Mouse (Mus musculus): Measurements from ENCODE around the gene Snx9. TPM values are rescaled to one million over a fixed set of nuclear protein-coding genes. Genes with fewer than 3 reads are reported as not detected.

Snx9 gene
- polyA plus RNA-seq, 1 experiment from 2014 or later = 12.9 TPM

- Histone ChIP-seq H3K27me3 (ENCODE audit: poor library complexity, severe bottlenecking) (peaks cover 8% of the 10 kb centered on the region), H3K36me3 (replicated peaks) (no peaks in the 10 kb centered on the region), H3K27ac (no peak overlapping the region), H3K4me3 (no peak overlapping the region), H3K4me1 (peaks cover 7% of the 10 kb centered on the region), H3K9me3 (no peaks in the 10 kb centered on the region)
- DNase-seq (ENCODE audit: extremely low spot score, low spot score) = no peak
- WGBS = 65% methylated on average over 2 of the region's 2 CpGs
Observed at GRCm38 (mm10) chr17:5956350-5957000, 115.3 kb downstream of the Snx9 start.

- H3K9me3 ChIP-seq = no peaks in the 10 kb centered on the region
- no peak overlapping the region for H3K27ac ChIP-seq
- H3K4me1 ChIP-seq = peaks cover 7% of the 10 kb centered on the region
- WGBS = 74% methylated on average over 3 of the region's 3 CpGs
- H3K36me3 ChIP-seq (replicated peaks) = no peaks in the 10 kb centered on the region
- DNase-seq (ENCODE audit: extremely low spot score, low spot score) = no peak
- H3K4me3 ChIP-seq = no peak overlapping the region
- peaks cover 8% of the 10 kb centered on the region for H3K27me3 ChIP-seq (ENCODE audit: poor library complexity, severe bottlenecking)
Observed at GRCm38 (mm10) chr17:5957097-5957496, 116.0 kb downstream of the Snx9 start.

GRCm38 (mm10) chr17:5958229-5958628, 117.1 kb downstream of the Snx9 start:
- H3K27me3 ChIP-seq (ENCODE audit: poor library complexity, severe bottlenecking) = peaks cover 8% of the 10 kb centered on the region
- DNase-seq (ENCODE audit: extremely low spot score, low spot score) = no peak
- peaks cover 7% of the 10 kb centered on the region for H3K4me1 ChIP-seq
- peaks cover 7% of the 10 kb centered on the region; the same call in 1 of the 2 replicates for H3K9me3 ChIP-seq
- H3K27ac ChIP-seq = no peak overlapping the region
- H3K36me3 ChIP-seq (replicated peaks) = no peaks in the 10 kb centered on the region
- WGBS = 93% methylated on average over 5 of the region's 5 CpGs
- no peak overlapping the region for H3K4me3 ChIP-seq

GRCm38 (mm10) chr17:5958636-5959035, 117.5 kb downstream of the Snx9 start:
- Histone ChIP-seq H3K27ac (no peak overlapping the region), H3K27me3 (ENCODE audit: poor library complexity, severe bottlenecking) (peaks cover 8% of the 10 kb centered on the region), H3K36me3 (replicated peaks) (no peaks in the 10 kb centered on the region), H3K9me3 (peaks cover 7% of the 10 kb centered on the region; the same call in 1 of the 2 replicates), H3K4me3 (no peak overlapping the region), H3K4me1 (peaks cover 7% of the 10 kb centered on the region)
- DNase-seq (ENCODE audit: extremely low spot score, low spot score) = no peak
- WGBS = 82% methylated on average over 10 of the region's 10 CpGs

- Histone ChIP-seq H3K27ac (no peak overlapping the region), H3K4me3 (no peak overlapping the region), H3K9me3 (peaks cover 7% of the 10 kb centered on the region; the same call in 1 of the 2 replicates), H3K36me3 (replicated peaks) (no peaks in the 10 kb centered on the region), H3K27me3 (ENCODE audit: poor library complexity, severe bottlenecking) (peaks cover 8% of the 10 kb centered on the region), H3K4me1 (peaks cover 7% of the 10 kb centered on the region)
- WGBS = 80% methylated on average over 7 of the region's 7 CpGs
- no peak for DNase-seq (ENCODE audit: extremely low spot score, low spot score)
Observed at GRCm38 (mm10) chr17:5959096-5959495, 118.0 kb downstream of the Snx9 start.

GRCm38 (mm10) chr17:5959802-5960201, 118.7 kb downstream of the Snx9 start:
- no peak overlapping the region for H3K4me3 ChIP-seq
- H3K27ac ChIP-seq = 0 out of 2 replicates have a peak overlapping the region, but pooled peaks have one; percentile 15
- H3K27me3 ChIP-seq (ENCODE audit: poor library complexity, severe bottlenecking) = peaks cover 8% of the 10 kb centered on the region
- H3K36me3 ChIP-seq (replicated peaks) = no peaks in the 10 kb centered on the region
- DNase-seq (ENCODE audit: extremely low spot score, low spot score) = no peak
- WGBS = 66% methylated on average over 9 of the region's 9 CpGs
- H3K9me3 ChIP-seq = peaks cover 7% of the 10 kb centered on the region; the same call in 1 of the 2 replicates
- H3K4me1 ChIP-seq = peaks cover 7% of the 10 kb centered on the region

GRCm38 (mm10) chr17:5963766-5964165, 122.6 kb downstream of the Snx9 start:
- Histone ChIP-seq H3K4me3 (no peak overlapping the region), H3K9me3 (peaks cover 7% of the 10 kb centered on the region; the same call in 1 of the 2 replicates), H3K27ac (no peak overlapping the region), H3K27me3 (ENCODE audit: poor library complexity, severe bottlenecking) (peaks cover 6% of the 10 kb centered on the region), H3K4me1 (peaks cover 13% of the 10 kb centered on the region), H3K36me3 (replicated peaks) (no peaks in the 10 kb centered on the region)
- WGBS = 89% methylated on average over 8 of the region's 8 CpGs
- no peak for DNase-seq (ENCODE audit: extremely low spot score, low spot score)

- H3K27ac ChIP-seq = no peak overlapping the region
- H3K9me3 ChIP-seq = peaks cover 7% of the 10 kb centered on the region; the same call in 1 of the 2 replicates
- WGBS = 68% methylated on average over 9 of the region's 9 CpGs
- 0 out of 2 replicates have a peak, but pooled peaks cover 6% of the 10 kb centered on the region for H3K4me1 ChIP-seq
- H3K36me3 ChIP-seq (replicated peaks) = no peaks in the 10 kb centered on the region
- no peak overlapping the region for H3K4me3 ChIP-seq
- DNase-seq (ENCODE audit: extremely low spot score, low spot score) = no peak
- no peaks in the 10 kb centered on the region for H3K27me3 ChIP-seq (ENCODE audit: poor library complexity, severe bottlenecking)
Observed at GRCm38 (mm10) chr17:5965084-5965781, 124.1 kb downstream of the Snx9 start.

- Histone ChIP-seq H3K9me3 (peaks cover 7% of the 10 kb centered on the region; the same call in 1 of the 2 replicates), H3K27ac (no peak overlapping the region), H3K36me3 (replicated peaks) (no peaks in the 10 kb centered on the region), H3K4me1 (0 out of 2 replicates have a peak, but pooled peaks cover 6% of the 10 kb centered on the region), H3K4me3 (no peak overlapping the region), H3K27me3 (ENCODE audit: poor library complexity, severe bottlenecking) (no peaks in the 10 kb centered on the region)
- no peak for DNase-seq (ENCODE audit: extremely low spot score, low spot score)
- 84% methylated on average over 5 of the region's 5 CpGs for WGBS
Observed at GRCm38 (mm10) chr17:5966706-5967105, 125.6 kb downstream of the Snx9 start.

- Histone ChIP-seq H3K27me3 (ENCODE audit: poor library complexity, severe bottlenecking) (no peaks in the 10 kb centered on the region), H3K4me1 (0 out of 2 replicates have a peak, but pooled peaks cover 6% of the 10 kb centered on the region), H3K4me3 (no peak overlapping the region), H3K27ac (no peak overlapping the region), H3K9me3 (no peaks in the 10 kb centered on the region), H3K36me3 (replicated peaks) (no peaks in the 10 kb centered on the region)
- WGBS = 63% methylated on average over 6 of the region's 6 CpGs
- DNase-seq (ENCODE audit: extremely low spot score, low spot score) = no peak
Observed at GRCm38 (mm10) chr17:5968562-5968961, 127.4 kb downstream of the Snx9 start.

- 0 out of 2 replicates have a peak, but pooled peaks cover 6% of the 10 kb centered on the region for H3K4me1 ChIP-seq
- WGBS = 84% methylated on average over 3 of the region's 3 CpGs
- no peaks in the 10 kb centered on the region for H3K36me3 ChIP-seq (replicated peaks)
- no peaks in the 10 kb centered on the region for H3K27me3 ChIP-seq (ENCODE audit: poor library complexity, severe bottlenecking)
- no peak for DNase-seq (ENCODE audit: extremely low spot score, low spot score)
- H3K27ac ChIP-seq = no peak overlapping the region
- no peaks in the 10 kb centered on the region for H3K9me3 ChIP-seq
- no peak overlapping the region for H3K4me3 ChIP-seq
Observed at GRCm38 (mm10) chr17:5969246-5969645, 128.1 kb downstream of the Snx9 start.

- H3K9me3 ChIP-seq = no peaks in the 10 kb centered on the region
- H3K4me1 ChIP-seq = peaks cover 6% of the 10 kb centered on the region
- H3K27ac ChIP-seq = no peak overlapping the region
- no peaks in the 10 kb centered on the region for H3K36me3 ChIP-seq (replicated peaks)
- no peak for DNase-seq (ENCODE audit: extremely low spot score, low spot score)
- 86% methylated on average over 5 of the region's 5 CpGs for WGBS
- no peaks in the 10 kb centered on the region for H3K27me3 ChIP-seq (ENCODE audit: poor library complexity, severe bottlenecking)
- H3K4me3 ChIP-seq = no peak overlapping the region
Observed at GRCm38 (mm10) chr17:5970298-5970821, 129.2 kb downstream of the Snx9 start.

GRCm38 (mm10) chr17:5973536-5973935, 132.4 kb downstream of the Snx9 start:
- Histone ChIP-seq H3K4me1 (peaks cover 36% of the 10 kb centered on the region), H3K36me3 (replicated peaks) (no peaks in the 10 kb centered on the region), H3K9me3 (no peaks in the 10 kb centered on the region), H3K27ac (no peak overlapping the region), H3K27me3 (ENCODE audit: poor library complexity, severe bottlenecking) (peaks cover 7% of the 10 kb centered on the region; the same call in 1 of the 2 replicates), H3K4me3 (no peak overlapping the region)
- WGBS = 73% methylated on average over 8 of the region's 8 CpGs
- no peak for DNase-seq (ENCODE audit: extremely low spot score, low spot score)

Data from forebrain, embryonic 10.5 days (tissue).